Mouse (Mus musculus): Measurements from ENCODE around the gene Tmem95. TPM values are rescaled to one million over a fixed set of nuclear protein-coding genes. Genes with fewer than 3 reads are reported as not detected.
"Not testable (repeated sequence)": the region's sequence is repeated elsewhere in the genome, so short reads cannot be mapped to it uniquely, and the experiment has no call there.

The Tmem95 gene
- total and polyA plus RNA-seq, 3 experiments, result not detected

DNA sequence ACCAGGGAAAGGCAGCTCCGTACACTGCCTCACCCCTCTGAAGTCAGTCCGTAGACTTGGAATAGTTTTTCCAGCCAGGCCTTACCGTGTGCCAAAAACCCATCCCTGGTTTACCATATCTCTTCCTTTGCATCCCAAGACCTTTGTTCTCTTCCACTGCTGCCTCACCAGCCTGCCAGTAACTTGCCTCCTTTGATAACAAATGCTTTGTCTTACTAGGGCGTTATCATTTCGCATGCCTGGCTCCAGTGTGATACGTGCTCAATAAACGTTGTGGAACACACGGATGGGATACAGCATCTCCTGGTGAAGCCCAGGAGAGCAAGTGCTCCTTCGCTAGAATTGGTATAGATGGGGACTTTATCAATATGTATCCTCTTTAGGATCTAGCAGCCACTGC is 10.5 kb downstream of the Tmem95 start:
- no peaks in the 10 kb centered on the region for H3K79me2 ChIP-seq (replicated peaks; ENCODE audit: control insufficient read depth, insufficient read depth, low read length)
- TF ChIP-seq EP300 (IDR thresholded peaks at IDR 0.05; ENCODE audit: insufficient read depth, low read depth, low read length) (no peak), CTCF (IDR thresholded peaks at IDR 0.05) (no peak), POLR2A (IDR thresholded peaks at IDR 0.05; ENCODE audit: insufficient read depth, low read depth, low read length) (no peak)
- no peak overlapping the region for H3K4me3 ChIP-seq
- WGBS, result 36% methylated on average over 9 of the region's 9 CpGs
- DNase-seq, result no peak
- H3K27me3 ChIP-seq (ENCODE audit: control insufficient read depth, insufficient read depth, low read length), result no peaks in the 10 kb centered on the region
- no peaks in the 10 kb centered on the region for H3K36me3 ChIP-seq (ENCODE audit: control insufficient read depth, insufficient read depth, low read length)
- H3K4me1 ChIP-seq (ENCODE audit: control insufficient read depth, insufficient read depth, low read length), result peaks cover 7% of the 10 kb centered on the region
- no peak overlapping the region for H3K27ac ChIP-seq
- no peak overlapping the region for H3K9ac ChIP-seq (ENCODE audit: low read depth, low read length)
- intact Hi-C loops (cut with DNase I), result no loop called here

DNA sequence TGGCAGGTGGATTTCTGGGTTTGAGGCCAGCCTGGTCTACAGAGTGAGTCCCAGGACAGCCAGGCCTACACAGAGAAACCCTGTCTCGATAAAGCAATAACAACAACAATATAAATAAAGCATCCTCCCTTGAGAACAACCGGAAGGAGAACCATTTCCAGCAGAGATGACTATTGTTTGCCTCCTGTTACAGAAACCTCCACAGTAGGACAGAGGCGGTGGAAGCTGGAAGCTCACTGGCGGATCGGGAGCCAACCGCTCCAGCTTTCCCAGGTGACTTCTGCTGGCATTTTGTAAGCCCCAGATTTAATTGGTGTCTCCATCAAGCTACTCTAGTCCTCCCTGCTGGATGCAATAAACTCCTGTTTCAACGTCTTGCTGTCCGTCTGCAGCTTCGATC is 12.3 kb downstream of the Tmem95 start:
- H3K27me3 ChIP-seq (ENCODE audit: control insufficient read depth, insufficient read depth, low read length), result no peaks in the 10 kb centered on the region
- intact Hi-C loops (cut with DNase I), result no loop called here
- H3K27ac ChIP-seq, result peak overlapping the region; percentile 18
- 61% methylated on average over 9 of the region's 9 CpGs for WGBS
- no peaks in the 10 kb centered on the region for H3K36me3 ChIP-seq (ENCODE audit: control insufficient read depth, insufficient read depth, low read length)
- H3K79me2 ChIP-seq (replicated peaks; ENCODE audit: control insufficient read depth, insufficient read depth, low read length), result no peaks in the 10 kb centered on the region
- peaks cover 7% of the 10 kb centered on the region for H3K4me1 ChIP-seq (ENCODE audit: control insufficient read depth, insufficient read depth, low read length)
- no peak for TF ChIP-seq EP300 (IDR thresholded peaks at IDR 0.05; ENCODE audit: insufficient read depth, low read depth, low read length)
- peak; percentile 51; the same call in 1 of the 2 replicates for TF ChIP-seq POLR2A (IDR thresholded peaks at IDR 0.05; ENCODE audit: insufficient read depth, low read depth, low read length)
- no peak overlapping the region for H3K4me3 ChIP-seq
- H3K9ac ChIP-seq (ENCODE audit: low read depth, low read length), result no peak overlapping the region
- DNase-seq, result no peak

DNA sequence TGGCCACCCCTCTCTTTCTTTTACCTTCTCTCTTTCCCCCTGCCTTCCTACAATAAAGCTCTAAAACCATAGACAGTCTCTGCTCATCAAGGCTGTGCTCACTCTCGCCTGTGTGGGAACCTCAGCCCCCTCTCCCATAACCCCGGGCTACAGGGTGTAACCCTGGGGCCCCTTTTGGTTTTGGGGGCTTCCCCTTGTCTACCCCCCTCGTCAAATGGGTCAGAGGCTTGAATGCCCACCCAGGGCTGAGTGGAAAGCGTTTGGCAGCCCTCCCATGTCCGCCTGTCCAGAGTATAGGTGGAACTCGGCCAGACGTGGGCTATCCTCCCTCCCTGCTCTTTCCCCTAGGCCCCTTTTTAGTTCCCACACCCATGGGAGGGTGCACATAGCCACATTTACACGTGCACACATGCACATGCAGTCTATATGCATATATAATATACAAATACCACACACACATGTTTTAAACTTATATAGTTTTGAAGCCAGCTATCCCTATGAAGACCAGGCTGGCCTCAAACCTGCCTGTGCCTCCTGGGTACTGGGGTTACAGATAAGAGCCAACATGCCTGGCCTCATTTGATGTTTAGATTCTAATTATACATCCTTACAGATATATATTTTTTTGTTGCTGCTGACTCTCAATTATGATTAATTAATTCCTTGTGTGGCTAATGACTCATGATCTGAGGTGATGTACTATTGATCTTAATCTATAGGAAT is 13.5 kb downstream of the Tmem95 start:
- no peaks in the 10 kb centered on the region for H3K79me2 ChIP-seq (replicated peaks; ENCODE audit: control insufficient read depth, insufficient read depth, low read length)
- H3K36me3 ChIP-seq (ENCODE audit: control insufficient read depth, insufficient read depth, low read length), result no peaks in the 10 kb centered on the region
- DNase-seq, result no peak
- peaks cover 7% of the 10 kb centered on the region for H3K4me1 ChIP-seq (ENCODE audit: control insufficient read depth, insufficient read depth, low read length)
- no peak overlapping the region for H3K27ac ChIP-seq
- intact Hi-C loops (cut with DNase I), result no loop called here
- no peak overlapping the region for H3K9ac ChIP-seq (ENCODE audit: low read depth, low read length)
- H3K27me3 ChIP-seq (ENCODE audit: control insufficient read depth, insufficient read depth, low read length), result no peaks in the 10 kb centered on the region
- 42% methylated on average over 8 of the region's 8 CpGs for WGBS
- no peak for TF ChIP-seq POLR2A (IDR thresholded peaks at IDR 0.05; ENCODE audit: insufficient read depth, low read depth, low read length)
- no peak for TF ChIP-seq CTCF (IDR thresholded peaks at IDR 0.05)
- no peak for TF ChIP-seq EP300 (IDR thresholded peaks at IDR 0.05; ENCODE audit: insufficient read depth, low read depth, low read length)
- H3K4me3 ChIP-seq, result no peak overlapping the region

DNA sequence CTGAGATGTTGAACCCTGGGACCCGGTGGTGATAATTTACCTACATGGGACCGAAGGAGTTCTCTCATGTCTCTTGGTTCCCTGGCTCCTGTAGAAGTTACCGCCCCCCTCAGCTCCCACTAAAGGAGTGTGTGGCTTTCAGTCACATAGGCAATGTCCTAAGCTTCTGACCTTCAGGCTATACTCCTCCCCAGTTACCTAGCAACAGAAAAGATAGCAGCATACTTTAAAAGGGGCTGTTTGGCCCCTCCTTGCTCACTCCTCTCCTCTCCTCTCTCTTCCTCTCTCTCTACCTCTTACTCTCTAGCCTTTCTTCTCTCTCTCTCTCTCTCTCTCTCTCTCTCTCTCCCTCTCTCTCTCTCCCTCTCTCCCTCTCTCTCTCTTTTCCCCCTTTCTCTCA is 14.1 kb downstream of the Tmem95 start:
- H3K9ac ChIP-seq (ENCODE audit: low read depth, low read length); H3K4me3 ChIP-seq; H3K36me3 ChIP-seq (ENCODE audit: control insufficient read depth, insufficient read depth, low read length); H3K4me1 ChIP-seq (ENCODE audit: control insufficient read depth, insufficient read depth, low read length); intact Hi-C loops (cut with DNase I); DNase-seq; H3K27ac ChIP-seq; H3K79me2 ChIP-seq (replicated peaks; ENCODE audit: control insufficient read depth, insufficient read depth, low read length); H3K27me3 ChIP-seq (ENCODE audit: control insufficient read depth, insufficient read depth, low read length): not testable (repeated sequence)
- 63% methylated on average over 3 of the region's 3 CpGs for WGBS

DNA sequence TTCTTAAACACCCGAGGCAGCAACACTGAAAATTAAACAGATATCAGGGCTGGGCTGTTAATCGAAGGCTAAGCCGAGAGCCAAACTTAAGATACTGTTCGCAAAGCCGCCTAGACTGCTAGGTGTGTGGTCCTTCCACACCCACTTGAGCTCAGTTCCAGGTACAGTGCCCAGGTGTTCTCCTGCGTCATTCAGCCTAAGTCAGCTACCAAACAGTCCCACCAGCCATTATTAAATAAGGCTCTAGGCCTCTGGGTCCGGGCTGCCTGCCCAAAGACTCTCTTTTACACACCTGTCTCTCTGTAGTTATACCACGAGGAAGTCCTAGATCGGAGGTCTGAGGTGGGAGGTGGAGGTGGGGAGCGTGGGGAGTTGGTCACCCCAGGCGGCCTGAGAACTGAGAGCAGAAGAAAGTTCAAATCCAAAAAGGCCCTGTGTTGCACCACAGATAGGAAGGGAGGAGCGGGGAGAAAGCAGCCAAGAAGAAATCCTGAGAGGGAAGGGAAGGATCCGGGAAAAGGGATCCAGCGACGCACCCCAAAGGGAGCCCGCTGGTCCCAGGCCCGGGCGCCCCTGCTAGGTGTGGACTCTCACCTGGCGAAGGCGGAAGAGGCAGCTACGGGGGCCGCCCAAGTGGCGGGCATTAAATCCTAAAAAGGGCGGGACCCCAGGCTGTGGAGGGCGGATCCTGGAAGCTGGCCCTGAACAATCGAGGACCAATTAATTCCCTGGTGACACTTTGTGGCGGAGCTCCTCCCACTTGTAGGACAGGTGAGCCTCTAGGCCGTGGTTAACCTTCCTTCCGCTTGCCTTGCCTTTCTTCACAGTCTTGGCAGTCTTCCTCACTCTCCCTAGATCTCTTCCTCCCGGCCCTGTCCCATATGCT is 19.5 kb downstream of the Tmem95 start, which contains the start of gene Tnk1:
Gene Tnk1, minus strand, starts transcription at position 618 of the 886 bp plus-strand sequence.
- H3K27ac ChIP-seq, result no peak within 1 kb of the TSS
- intact Hi-C loops (cut with DNase I), result no loop called here
- no peak within 1 kb of the TSS for H3K4me3 ChIP-seq
- H3K79me2 ChIP-seq (replicated peaks; ENCODE audit: control insufficient read depth, insufficient read depth, low read length), result no peaks in the 10 kb centered on the region
- H3K36me3 ChIP-seq (ENCODE audit: control insufficient read depth, insufficient read depth, low read length), result no peaks in the 10 kb centered on the region
- H3K9ac ChIP-seq (ENCODE audit: low read depth, low read length), result no peak within 1 kb of the TSS
- H3K4me1 ChIP-seq (ENCODE audit: control insufficient read depth, insufficient read depth, low read length), result no peaks in the 10 kb centered on the region
- TF ChIP-seq EP300 (IDR thresholded peaks at IDR 0.05; ENCODE audit: insufficient read depth, low read depth, low read length), result no peak
- H3K27me3 ChIP-seq (ENCODE audit: control insufficient read depth, insufficient read depth, low read length), result no peaks in the 10 kb centered on the region
- no peak for DNase-seq
- WGBS, result 39% methylated on average over 30 of the region's 30 CpGs

DNA sequence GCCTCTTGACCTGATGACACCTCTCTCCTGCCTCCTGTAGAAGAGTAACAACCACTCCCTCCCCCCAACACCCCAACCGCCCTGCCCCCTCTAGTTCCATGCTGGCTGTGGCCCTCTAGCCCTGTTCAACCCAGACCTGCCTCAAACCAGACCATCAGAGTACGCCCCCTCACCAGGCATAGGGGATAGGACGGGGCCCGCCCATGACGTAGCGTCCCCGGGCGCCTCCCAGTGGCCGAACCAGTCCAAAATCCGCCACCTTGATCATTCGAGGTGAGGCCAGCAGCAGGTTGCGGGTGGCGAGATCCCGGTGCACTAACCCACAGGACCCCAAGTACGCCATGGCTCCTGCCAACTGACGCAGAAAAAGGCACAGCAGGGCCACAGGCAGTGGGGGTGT is 22.5 kb downstream of the Tmem95 start:
- peak; percentile 45 to 63 for DNase-seq
- intact Hi-C loops (cut with DNase I), result no loop called here
- 28% methylated on average over 16 of the region's 16 CpGs for WGBS
- no peaks in the 10 kb centered on the region for H3K36me3 ChIP-seq (ENCODE audit: control insufficient read depth, insufficient read depth, low read length)
- TF ChIP-seq EP300 (IDR thresholded peaks at IDR 0.05; ENCODE audit: insufficient read depth, low read depth, low read length) (no peak), POLR2A (IDR thresholded peaks at IDR 0.05; ENCODE audit: insufficient read depth, low read depth, low read length) (no peak), CTCF (IDR thresholded peaks at IDR 0.05) (peak; percentile 61)
- H3K27me3 ChIP-seq (ENCODE audit: control insufficient read depth, insufficient read depth, low read length), result no peaks in the 10 kb centered on the region
- H3K27ac ChIP-seq, result no peak overlapping the region; the same call in 1 of the 2 replicates
- no peak overlapping the region for H3K4me3 ChIP-seq
- no peaks in the 10 kb centered on the region for H3K79me2 ChIP-seq (replicated peaks; ENCODE audit: control insufficient read depth, insufficient read depth, low read length)
- no peaks in the 10 kb centered on the region for H3K4me1 ChIP-seq (ENCODE audit: control insufficient read depth, insufficient read depth, low read length)
- no peak overlapping the region for H3K9ac ChIP-seq (ENCODE audit: low read depth, low read length)
